Mouse (Mus musculus): ENCODE measurements around the gene Mapk1. TPM values are rescaled to one million over a fixed set of nuclear protein-coding genes. Genes with fewer than 3 reads are reported as not detected.
A peak's percentile ranks its signal among the peaks of the same experiment; 100 is the strongest.

Gene Mapk1
- polyA plus RNA-seq, 1 experiment, result 53.8 TPM

GRCm38 (mm10) chr16:17062338-17062737 lies 79.2 kb downstream of the Mapk1 start:
- 14% methylated on average over 1 of the region's 1 CpGs for WGBS
- H3K27me3 ChIP-seq (ENCODE audit: control insufficient read depth, insufficient read depth, low read length), result no peaks in the 10 kb centered on the region
- no peaks in the 10 kb centered on the region for H3K4me1 ChIP-seq (ENCODE audit: control insufficient read depth, insufficient read depth, insufficient read length, low read length)
- H3K27ac ChIP-seq (ENCODE audit: insufficient read depth, low read depth, low read length), result no peak overlapping the region
- H3K4me3 ChIP-seq (ENCODE audit: low read depth, low read length), result no peak overlapping the region
- TF ChIP-seq POLR2A (IDR thresholded peaks at IDR 0.05; ENCODE audit: low read depth, low read length) (no peak), CTCF (IDR thresholded peaks at IDR 0.05; ENCODE audit: extremely low read depth, insufficient read length, insufficient replicate concordance, low read depth, low read length) (no peak)
- H3K36me3 ChIP-seq (ENCODE audit: control insufficient read depth, insufficient read depth, low read length), result no peaks in the 10 kb centered on the region

GRCm38 (mm10) chr16:17067552-17067951 lies 84.4 kb downstream of the Mapk1 start:
- no peak overlapping the region for H3K27ac ChIP-seq (ENCODE audit: insufficient read depth, low read depth, low read length)
- H3K4me1 ChIP-seq (ENCODE audit: control insufficient read depth, insufficient read depth, insufficient read length, low read length), result no peaks in the 10 kb centered on the region
- WGBS, result 86% methylated on average over 2 of the region's 2 CpGs
- no peak overlapping the region for H3K4me3 ChIP-seq (ENCODE audit: low read depth, low read length)
- no peaks in the 10 kb centered on the region for H3K36me3 ChIP-seq (ENCODE audit: control insufficient read depth, insufficient read depth, low read length)
- H3K27me3 ChIP-seq (ENCODE audit: control insufficient read depth, insufficient read depth, low read length), result no peaks in the 10 kb centered on the region
- TF ChIP-seq CTCF (IDR thresholded peaks at IDR 0.05; ENCODE audit: extremely low read depth, insufficient read length, insufficient replicate concordance, low read depth, low read length), result no peak
- TF ChIP-seq POLR2A (IDR thresholded peaks at IDR 0.05; ENCODE audit: low read depth, low read length), result no peak

- no peaks in the 10 kb centered on the region for H3K36me3 ChIP-seq (ENCODE audit: control insufficient read depth, insufficient read depth, low read length)
- 1% methylated on average over 76 of the region's 76 CpGs for WGBS
- H3K27ac ChIP-seq (ENCODE audit: insufficient read depth, low read depth, low read length), result no peak within 1 kb of the TSS
- no peak for TF ChIP-seq CTCF (IDR thresholded peaks at IDR 0.05; ENCODE audit: extremely low read depth, insufficient read length, insufficient replicate concordance, low read depth, low read length)
- TF ChIP-seq POLR2A (IDR thresholded peaks at IDR 0.05; ENCODE audit: low read depth, low read length), result 0 out of 2 replicates have a peak, but pooled peaks have one; percentile 49
- no peaks in the 10 kb centered on the region for H3K27me3 ChIP-seq (ENCODE audit: control insufficient read depth, insufficient read depth, low read length)
- no peaks in the 10 kb centered on the region for H3K4me1 ChIP-seq (ENCODE audit: control insufficient read depth, insufficient read depth, insufficient read length, low read length)
- peak within 1 kb of the TSS; percentile 76 for H3K4me3 ChIP-seq (ENCODE audit: low read depth, low read length)
Measured at GRCm38 (mm10) chr16:17069511-17070443, 86.6 kb downstream of the Mapk1 start, which contains the start of gene Ypel1. Gene Ypel1 (plus strand): TSS chr16:17069696.

- 37% methylated on average over 6 of the region's 6 CpGs for WGBS
- H3K4me1 ChIP-seq (ENCODE audit: control insufficient read depth, insufficient read depth, insufficient read length, low read length), result no peaks in the 10 kb centered on the region
- no peak for TF ChIP-seq POLR2A (IDR thresholded peaks at IDR 0.05; ENCODE audit: low read depth, low read length)
- TF ChIP-seq CTCF (IDR thresholded peaks at IDR 0.05; ENCODE audit: extremely low read depth, insufficient read length, insufficient replicate concordance, low read depth, low read length), result no peak
- H3K36me3 ChIP-seq (ENCODE audit: control insufficient read depth, insufficient read depth, low read length), result no peaks in the 10 kb centered on the region
- H3K27me3 ChIP-seq (ENCODE audit: control insufficient read depth, insufficient read depth, low read length), result no peaks in the 10 kb centered on the region
- H3K4me3 ChIP-seq (ENCODE audit: low read depth, low read length), result no peak overlapping the region
- H3K27ac ChIP-seq (ENCODE audit: insufficient read depth, low read depth, low read length), result no peak overlapping the region
Measured at GRCm38 (mm10) chr16:17070716-17071115, 87.5 kb downstream of the Mapk1 start.

- Histone ChIP-seq H3K27me3 (ENCODE audit: control insufficient read depth, insufficient read depth, low read length) (no peaks in the 10 kb centered on the region), H3K4me1 (ENCODE audit: control insufficient read depth, insufficient read depth, insufficient read length, low read length) (no peaks in the 10 kb centered on the region), H3K4me3 (ENCODE audit: low read depth, low read length) (no peak overlapping the region), H3K27ac (ENCODE audit: insufficient read depth, low read depth, low read length) (no peak overlapping the region), H3K36me3 (ENCODE audit: control insufficient read depth, insufficient read depth, low read length) (no peaks in the 10 kb centered on the region)
- TF ChIP-seq CTCF (IDR thresholded peaks at IDR 0.05; ENCODE audit: extremely low read depth, insufficient read length, insufficient replicate concordance, low read depth, low read length), result no peak
- no peak for TF ChIP-seq POLR2A (IDR thresholded peaks at IDR 0.05; ENCODE audit: low read depth, low read length)
- 91% methylated on average over 7 of the region's 7 CpGs for WGBS
Measured at GRCm38 (mm10) chr16:17073000-17073399, 89.8 kb downstream of the Mapk1 start.

- H3K27ac ChIP-seq (ENCODE audit: insufficient read depth, low read depth, low read length), result no peak overlapping the region
- H3K4me1 ChIP-seq (ENCODE audit: control insufficient read depth, insufficient read depth, insufficient read length, low read length), result no peaks in the 10 kb centered on the region
- WGBS, result 95% methylated on average over 2 of the region's 2 CpGs
- no peak overlapping the region for H3K4me3 ChIP-seq (ENCODE audit: low read depth, low read length)
- no peaks in the 10 kb centered on the region for H3K36me3 ChIP-seq (ENCODE audit: control insufficient read depth, insufficient read depth, low read length)
- H3K27me3 ChIP-seq (ENCODE audit: control insufficient read depth, insufficient read depth, low read length), result no peaks in the 10 kb centered on the region
- TF ChIP-seq POLR2A (IDR thresholded peaks at IDR 0.05; ENCODE audit: low read depth, low read length) (no peak), CTCF (IDR thresholded peaks at IDR 0.05; ENCODE audit: extremely low read depth, insufficient read length, insufficient replicate concordance, low read depth, low read length) (no peak)
Measured at GRCm38 (mm10) chr16:17076301-17076700, 93.1 kb downstream of the Mapk1 start.

- Histone ChIP-seq H3K36me3 (ENCODE audit: control insufficient read depth, insufficient read depth, low read length) (no peaks in the 10 kb centered on the region), H3K4me1 (ENCODE audit: control insufficient read depth, insufficient read depth, insufficient read length, low read length) (0 out of 2 replicates have a peak, but pooled peaks cover under 1% of the 10 kb centered on the region), H3K27me3 (ENCODE audit: control insufficient read depth, insufficient read depth, low read length) (no peaks in the 10 kb centered on the region), H3K27ac (ENCODE audit: insufficient read depth, low read depth, low read length) (no peak overlapping the region), H3K4me3 (ENCODE audit: low read depth, low read length) (no peak overlapping the region)
- TF ChIP-seq CTCF (IDR thresholded peaks at IDR 0.05; ENCODE audit: extremely low read depth, insufficient read length, insufficient replicate concordance, low read depth, low read length) (no peak), POLR2A (IDR thresholded peaks at IDR 0.05; ENCODE audit: low read depth, low read length) (no peak)
Measured at GRCm38 (mm10) chr16:17076869-17077268, 93.7 kb downstream of the Mapk1 start.

Data from small intestine, adult 2 months (tissue).